Mouse (Mus musculus): ENCODE data around the gene Ints4. TPM values are rescaled to one million over a fixed set of nuclear protein-coding genes. Genes with fewer than 3 reads are reported as not detected.

Ints4 gene
- polyA plus RNA-seq, 1 experiment from 2014 or later, result 43.3 TPM

DNA sequence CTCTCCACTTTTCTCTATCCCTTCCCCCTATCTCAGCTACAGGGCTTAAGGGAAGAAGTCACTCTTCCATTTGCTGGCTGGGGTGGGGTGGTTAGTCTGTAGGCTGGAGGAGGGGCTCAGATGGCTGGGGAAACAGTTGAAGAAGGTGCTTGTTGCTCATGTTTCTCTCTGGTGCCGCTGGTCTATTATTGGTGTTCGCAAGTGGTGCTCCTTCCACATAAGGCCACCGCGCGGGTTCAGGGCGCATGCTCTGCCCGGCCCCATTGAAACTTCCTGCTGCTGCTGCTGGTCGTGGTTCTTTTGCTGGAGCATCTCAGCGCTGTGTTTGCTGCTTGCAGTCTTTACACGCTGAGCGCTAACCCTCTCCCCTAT lies 100.1 kb downstream of the Ints4 start:
- Histone ChIP-seq H3K9me3 (ENCODE audit: control insufficient read depth, low read length) (0 out of 2 replicates have a peak, but pooled peaks cover 3% of the 10 kb centered on the region), H3K4me1 (ENCODE audit: control insufficient read depth, insufficient read depth, low read length) (0 out of 2 replicates have a peak, but pooled peaks cover 3% of the 10 kb centered on the region), H3K27me3 (replicated peaks; ENCODE audit: control insufficient read depth, insufficient read depth, low read length) (no peaks in the 10 kb centered on the region), H3K4me2 (ENCODE audit: low read depth, low read length) (peak overlapping the region; percentile 57), H3K36me3 (ENCODE audit: control insufficient read depth, insufficient read depth, low read length) (peaks cover 11% of the 10 kb centered on the region; the same call in 1 of the 2 replicates), H3K4me3 (ENCODE audit: low read depth, low read length) (peak overlapping the region; percentile 100), H3K9ac (ENCODE audit: low read depth, low read length) (peak overlapping the region; percentile 100), H3K27ac (replicated peaks; ENCODE audit: low read depth, low read length) (peak overlapping the region; percentile 99)
- 0% methylated on average over 11 of the region's 11 CpGs for WGBS
- ATAC-seq (ENCODE audit: low read depth), result peak; percentile 69
- DNase-seq (ENCODE audit: low spot score), result peak; percentile 94

- H3K4me1 ChIP-seq (ENCODE audit: control insufficient read depth, insufficient read depth, low read length), result 0 out of 2 replicates have a peak, but pooled peaks cover 12% of the 10 kb centered on the region
- no peak overlapping the region for H3K9ac ChIP-seq (ENCODE audit: low read depth, low read length)
- H3K9me3 ChIP-seq (ENCODE audit: control insufficient read depth, low read length), result no peaks in the 10 kb centered on the region
- no peak overlapping the region for H3K4me2 ChIP-seq (ENCODE audit: low read depth, low read length)
- no peak overlapping the region for H3K27ac ChIP-seq (replicated peaks; ENCODE audit: low read depth, low read length)
- DNase-seq (ENCODE audit: low spot score), result no peak
- ATAC-seq (ENCODE audit: low read depth), result no peak
- H3K4me3 ChIP-seq (ENCODE audit: low read depth, low read length), result no peak overlapping the region
- no peaks in the 10 kb centered on the region for H3K27me3 ChIP-seq (replicated peaks; ENCODE audit: control insufficient read depth, insufficient read depth, low read length)
- WGBS, result 85% methylated on average over 5 of the region's 5 CpGs
- no peaks in the 10 kb centered on the region for H3K36me3 ChIP-seq (ENCODE audit: control insufficient read depth, insufficient read depth, low read length)
These were observed 107.8 kb downstream of the Ints4 start for GRCm38 (mm10) chr7:97588506-97588905.

DNA sequence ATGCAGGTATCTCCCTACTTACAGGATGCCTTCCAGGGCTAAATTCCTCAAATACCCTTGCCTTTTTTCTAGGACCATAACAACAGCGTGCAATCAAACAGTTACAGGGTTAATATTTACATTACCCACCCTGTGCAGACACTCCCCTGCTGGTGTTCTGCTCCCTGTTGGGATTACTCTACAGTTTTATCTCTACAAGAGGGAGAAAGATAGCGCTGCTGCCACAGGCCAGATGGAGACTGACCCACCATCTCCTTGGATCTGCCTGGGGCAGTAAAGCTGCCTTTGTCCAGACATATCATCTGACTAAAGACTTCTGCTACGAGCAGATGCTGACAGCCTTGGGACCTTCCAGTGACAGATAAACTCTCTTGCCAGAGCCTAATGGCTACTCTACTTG lies 109.7 kb downstream of the Ints4 start:
- no peak overlapping the region for H3K4me2 ChIP-seq (ENCODE audit: low read depth, low read length)
- H3K4me1 ChIP-seq (ENCODE audit: control insufficient read depth, insufficient read depth, low read length), result 0 out of 2 replicates have a peak, but pooled peaks cover 12% of the 10 kb centered on the region
- 38% methylated on average over 3 of the region's 3 CpGs for WGBS
- no peak overlapping the region for H3K9ac ChIP-seq (ENCODE audit: low read depth, low read length)
- H3K9me3 ChIP-seq (ENCODE audit: control insufficient read depth, low read length), result no peaks in the 10 kb centered on the region
- ATAC-seq (ENCODE audit: low read depth) (no peak; the same call in 1 of the 2 replicates), DNase-seq (ENCODE audit: low spot score) (no peak)
- H3K4me3 ChIP-seq (ENCODE audit: low read depth, low read length), result no peak overlapping the region
- no peaks in the 10 kb centered on the region for H3K27me3 ChIP-seq (replicated peaks; ENCODE audit: control insufficient read depth, insufficient read depth, low read length)
- H3K27ac ChIP-seq (replicated peaks; ENCODE audit: low read depth, low read length), result no peak overlapping the region
- H3K36me3 ChIP-seq (ENCODE audit: control insufficient read depth, insufficient read depth, low read length), result no peaks in the 10 kb centered on the region

Other genes starting within 250 kb of the Ints4 start
- gene Usp35, start 148.9 kb upstream of the Ints4 start, polyA plus RNA-seq (2014; fragmentation: Nextera tagmentation; extraction: Ambion mirVana), result 2.2 and 2.7 TPM in 2 replicates
- gene Kctd21, start 148.6 kb upstream of the Ints4 start, polyA plus RNA-seq (2014; fragmentation: Nextera tagmentation; extraction: Ambion mirVana), result 5.3 and 5.5 TPM in 2 replicates
- 30.7 TPM in 2 replicates for gene Alg8, start 109.3 kb upstream of the Ints4 start, polyA plus RNA-seq (2014; fragmentation: Nextera tagmentation; extraction: Ambion mirVana)
- 363 and 429 TPM in 2 replicates for gene Ndufc2, start 81.0 kb upstream of the Ints4 start, polyA plus RNA-seq (2014; fragmentation: Nextera tagmentation; extraction: Ambion mirVana)
- 1.3 and 3.5 TPM in 2 replicates for gene Thrsp, start 63.2 kb upstream of the Ints4 start, polyA plus RNA-seq (2014; fragmentation: Nextera tagmentation; extraction: Ambion mirVana)
- gene Kctd14, start 29.6 kb upstream of the Ints4 start, polyA plus RNA-seq (2014; fragmentation: Nextera tagmentation; extraction: Ambion mirVana), result 3.0 and 4.8 TPM in 2 replicates
- 87.4 and 92.1 TPM in 2 replicates for gene Aamdc, start 98.5 kb downstream of the Ints4 start, polyA plus RNA-seq (2014; fragmentation: Nextera tagmentation; extraction: Ambion mirVana)
- gene Rsf1, start 98.9 kb downstream of the Ints4 start, polyA plus RNA-seq (2014; fragmentation: Nextera tagmentation; extraction: Ambion mirVana), result 18.0 and 20.8 TPM in 2 replicates
- 162 and 182 TPM in 2 replicates for gene Clns1a, start 215.7 kb downstream of the Ints4 start, polyA plus RNA-seq (2014; fragmentation: Nextera tagmentation; extraction: Ambion mirVana)

All from embryonic facial prominence, embryonic 14.5 days (tissue).